Mouse (Mus musculus): Measurements from ENCODE around the gene C1galt1. TPM values are rescaled to one million over a fixed set of nuclear protein-coding genes. Genes with fewer than 3 reads are reported as not detected.

Gene C1galt1
- polyA plus RNA-seq (2014; fragmentation: Nextera tagmentation; extraction: Ambion mirVana): 5.4 and 6.1 TPM in 2 replicates

- peak within 1 kb of the TSS; percentile 82 for H3K4me3 ChIP-seq (ENCODE audit: low read depth, low read length)
- H3K27ac ChIP-seq (ENCODE audit: low read depth): peak within 1 kb of the TSS; percentile 89
- ATAC-seq (replicated peaks; ENCODE audit: low FRiP score, low TSS enrichment, low read depth) (peak; percentile 80), DNase-seq (ENCODE audit: low spot score) (peak; percentile 76)
- WGBS: under 1% methylated on average over 42 of the region's 93 CpGs
- H3K36me3 ChIP-seq (ENCODE audit: control insufficient read depth, insufficient read depth, low read length): no peaks in the 10 kb centered on the region
- H3K9me3 ChIP-seq (ENCODE audit: control insufficient read depth, low read length): no peaks in the 10 kb centered on the region
- peak within 1 kb of the TSS; percentile 68 for H3K4me2 ChIP-seq (ENCODE audit: low read length)
- peaks cover 19% of the 10 kb centered on the region; the same call in 1 of the 2 replicates for H3K4me1 ChIP-seq (replicated peaks; ENCODE audit: control insufficient read depth, insufficient read depth, low read length)
- peak within 1 kb of the TSS; percentile 90 for H3K9ac ChIP-seq (ENCODE audit: low read length)
- no peaks in the 10 kb centered on the region for H3K27me3 ChIP-seq (replicated peaks; ENCODE audit: control insufficient read depth, insufficient read depth, low read length)
These were observed at the start of gene C1galt1 for GRCm38 (mm10) chr6:7844802-7845679. Gene C1galt1, plus strand, starts transcription at chr6:7844842.

- no peaks in the 10 kb centered on the region for H3K27me3 ChIP-seq (replicated peaks; ENCODE audit: control insufficient read depth, insufficient read depth, low read length)
- H3K27ac ChIP-seq (ENCODE audit: low read depth): no peak overlapping the region
- DNase-seq (ENCODE audit: low spot score) (no peak), ATAC-seq (replicated peaks; ENCODE audit: low FRiP score, low TSS enrichment, low read depth) (no peak)
- H3K9ac ChIP-seq (ENCODE audit: low read length): no peak overlapping the region
- no peak overlapping the region for H3K4me2 ChIP-seq (ENCODE audit: low read length)
- 80% methylated on average over 6 of the region's 6 CpGs for WGBS
- no peaks in the 10 kb centered on the region for H3K9me3 ChIP-seq (ENCODE audit: control insufficient read depth, low read length)
- no peaks in the 10 kb centered on the region for H3K36me3 ChIP-seq (ENCODE audit: control insufficient read depth, insufficient read depth, low read length)
- no peak overlapping the region for H3K4me3 ChIP-seq (ENCODE audit: low read depth, low read length)
- H3K4me1 ChIP-seq (replicated peaks; ENCODE audit: control insufficient read depth, insufficient read depth, low read length): no peaks in the 10 kb centered on the region
These were observed 44.7 kb upstream of the C1galt1 start for GRCm38 (mm10) chr6:7799969-7800368.

DNA sequence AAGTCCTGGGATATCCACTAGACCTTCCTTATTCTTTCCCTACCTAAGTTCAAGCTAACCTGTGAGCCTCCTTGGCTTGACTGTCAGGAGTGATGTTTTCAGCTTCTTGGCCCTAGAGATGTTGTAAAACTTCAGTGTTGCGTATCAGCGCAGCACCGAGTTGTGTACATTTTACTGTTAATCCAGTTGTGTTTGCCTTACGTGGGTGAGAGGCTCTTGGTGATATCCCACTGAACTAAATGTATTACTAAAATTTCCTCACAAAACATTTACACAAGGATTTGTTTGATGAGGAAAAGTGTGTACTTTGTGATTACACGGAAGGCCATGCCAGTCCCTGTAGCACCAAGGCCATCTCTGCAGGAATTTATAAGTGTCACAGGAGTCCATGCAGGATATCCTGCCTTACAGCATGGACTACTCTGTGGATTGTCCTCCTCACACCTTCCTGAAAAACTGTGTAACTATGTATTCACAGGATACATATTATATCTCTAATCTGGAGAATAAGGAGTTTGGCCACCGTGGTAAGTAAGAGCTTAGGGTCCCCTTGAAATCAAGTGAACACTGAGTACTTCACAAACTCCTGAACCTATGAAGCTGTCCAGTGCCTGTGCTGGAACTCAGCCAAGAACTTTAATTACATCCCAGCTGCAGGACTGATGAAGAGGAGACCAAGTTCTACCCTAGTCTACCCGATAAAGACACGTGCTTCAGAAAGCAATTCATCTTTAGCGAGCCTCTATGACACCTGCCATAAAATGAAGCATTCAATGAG lies 40.7 kb upstream of the C1galt1 start:
- WGBS: 65% methylated on average over 9 of the region's 9 CpGs
- Histone ChIP-seq H3K27ac (ENCODE audit: low read depth) (no peak overlapping the region), H3K9ac (ENCODE audit: low read length) (no peak overlapping the region), H3K36me3 (ENCODE audit: control insufficient read depth, insufficient read depth, low read length) (no peaks in the 10 kb centered on the region), H3K9me3 (ENCODE audit: control insufficient read depth, low read length) (no peaks in the 10 kb centered on the region), H3K4me2 (ENCODE audit: low read length) (no peak overlapping the region), H3K4me3 (ENCODE audit: low read depth, low read length) (no peak overlapping the region), H3K4me1 (replicated peaks; ENCODE audit: control insufficient read depth, insufficient read depth, low read length) (no peaks in the 10 kb centered on the region), H3K27me3 (replicated peaks; ENCODE audit: control insufficient read depth, insufficient read depth, low read length) (no peaks in the 10 kb centered on the region)
- ATAC-seq (replicated peaks; ENCODE audit: low FRiP score, low TSS enrichment, low read depth) (0 out of 2 replicates have a peak, but pooled peaks have one; percentile 32), DNase-seq (ENCODE audit: low spot score) (no peak)

DNA sequence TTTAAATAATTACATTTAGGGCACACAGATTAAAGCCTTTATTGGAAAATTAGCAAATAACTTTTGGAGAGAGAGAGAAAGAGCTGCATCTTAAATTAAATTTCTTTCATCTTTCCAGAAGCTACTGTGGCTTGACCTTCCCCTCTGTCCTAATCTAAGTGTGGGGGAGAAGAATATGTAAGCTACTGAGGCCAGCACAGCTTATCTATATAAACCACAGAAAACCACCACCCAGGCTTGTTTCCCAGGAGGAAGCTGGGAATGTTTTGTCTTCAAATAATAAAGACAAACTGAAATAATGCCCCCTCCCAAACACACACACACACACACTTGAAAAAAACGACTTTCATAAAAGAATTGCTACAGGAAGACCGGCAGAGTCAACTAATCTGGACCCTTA lies 30.5 kb upstream of the C1galt1 start:
- no peaks in the 10 kb centered on the region for H3K27me3 ChIP-seq (replicated peaks; ENCODE audit: control insufficient read depth, insufficient read depth, low read length)
- H3K9me3 ChIP-seq (ENCODE audit: control insufficient read depth, low read length): no peaks in the 10 kb centered on the region
- 30% methylated on average over 2 of the region's 2 CpGs for WGBS
- H3K4me3 ChIP-seq (ENCODE audit: low read depth, low read length): no peak overlapping the region
- no peak overlapping the region for H3K27ac ChIP-seq (ENCODE audit: low read depth)
- H3K9ac ChIP-seq (ENCODE audit: low read length): no peak overlapping the region
- DNase-seq (ENCODE audit: low spot score) (no peak), ATAC-seq (replicated peaks; ENCODE audit: low FRiP score, low TSS enrichment, low read depth) (no peak)
- H3K4me1 ChIP-seq (replicated peaks; ENCODE audit: control insufficient read depth, insufficient read depth, low read length): no peaks in the 10 kb centered on the region
- H3K36me3 ChIP-seq (ENCODE audit: control insufficient read depth, insufficient read depth, low read length): no peaks in the 10 kb centered on the region
- H3K4me2 ChIP-seq (ENCODE audit: low read length): no peak overlapping the region

DNA sequence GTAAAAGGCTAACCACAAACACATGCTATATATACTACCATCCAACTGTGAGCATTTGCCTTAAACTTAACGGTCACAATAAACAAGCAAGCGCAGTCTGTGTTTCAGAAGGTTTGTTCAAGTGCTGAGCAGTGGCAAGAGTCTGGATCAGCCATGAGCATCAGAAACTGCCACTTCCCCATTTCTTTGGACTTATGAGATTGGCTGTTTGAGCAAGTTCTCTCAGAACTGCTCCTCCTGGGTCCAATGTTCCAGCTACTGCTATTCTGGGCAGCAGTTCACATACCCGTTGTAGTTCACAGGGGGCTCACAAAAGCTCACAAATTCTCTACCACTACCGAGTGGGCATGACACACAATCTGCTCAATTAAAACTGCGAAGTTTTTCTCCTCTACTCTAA lies 28.4 kb upstream of the C1galt1 start:
- 86% methylated on average over 5 of the region's 5 CpGs for WGBS
- Histone ChIP-seq H3K4me3 (ENCODE audit: low read depth, low read length) (no peak overlapping the region), H3K4me1 (replicated peaks; ENCODE audit: control insufficient read depth, insufficient read depth, low read length) (no peaks in the 10 kb centered on the region), H3K27ac (ENCODE audit: low read depth) (no peak overlapping the region), H3K4me2 (ENCODE audit: low read length) (no peak overlapping the region), H3K27me3 (replicated peaks; ENCODE audit: control insufficient read depth, insufficient read depth, low read length) (no peaks in the 10 kb centered on the region), H3K9ac (ENCODE audit: low read length) (no peak overlapping the region), H3K9me3 (ENCODE audit: control insufficient read depth, low read length) (no peaks in the 10 kb centered on the region), H3K36me3 (ENCODE audit: control insufficient read depth, insufficient read depth, low read length) (no peaks in the 10 kb centered on the region)
- no peak for ATAC-seq (replicated peaks; ENCODE audit: low FRiP score, low TSS enrichment, low read depth)
- no peak for DNase-seq (ENCODE audit: low spot score)

GRCm38 (mm10) chr6:7822688-7823087 lies 22.0 kb upstream of the C1galt1 start:
- H3K4me3 ChIP-seq (ENCODE audit: low read depth, low read length): no peak overlapping the region
- no peaks in the 10 kb centered on the region for H3K27me3 ChIP-seq (replicated peaks; ENCODE audit: control insufficient read depth, insufficient read depth, low read length)
- DNase-seq (ENCODE audit: low spot score) (no peak), ATAC-seq (replicated peaks; ENCODE audit: low FRiP score, low TSS enrichment, low read depth) (no peak)
- no peak overlapping the region for H3K4me2 ChIP-seq (ENCODE audit: low read length)
- 59% methylated on average over 6 of the region's 6 CpGs for WGBS
- H3K27ac ChIP-seq (ENCODE audit: low read depth): no peak overlapping the region
- H3K9me3 ChIP-seq (ENCODE audit: control insufficient read depth, low read length): no peaks in the 10 kb centered on the region
- H3K36me3 ChIP-seq (ENCODE audit: control insufficient read depth, insufficient read depth, low read length): no peaks in the 10 kb centered on the region
- no peak overlapping the region for H3K9ac ChIP-seq (ENCODE audit: low read length)
- no peaks in the 10 kb centered on the region for H3K4me1 ChIP-seq (replicated peaks; ENCODE audit: control insufficient read depth, insufficient read depth, low read length)

GRCm38 (mm10) chr6:7830793-7831192 lies 13.8 kb upstream of the C1galt1 start:
- Histone ChIP-seq H3K9ac (ENCODE audit: low read length) (no peak overlapping the region), H3K9me3 (ENCODE audit: control insufficient read depth, low read length) (no peaks in the 10 kb centered on the region), H3K27ac (ENCODE audit: low read depth) (no peak overlapping the region), H3K4me3 (ENCODE audit: low read depth, low read length) (no peak overlapping the region), H3K27me3 (replicated peaks; ENCODE audit: control insufficient read depth, insufficient read depth, low read length) (no peaks in the 10 kb centered on the region), H3K4me1 (replicated peaks; ENCODE audit: control insufficient read depth, insufficient read depth, low read length) (no peaks in the 10 kb centered on the region), H3K36me3 (ENCODE audit: control insufficient read depth, insufficient read depth, low read length) (no peaks in the 10 kb centered on the region), H3K4me2 (ENCODE audit: low read length) (no peak overlapping the region)
- DNase-seq (ENCODE audit: low spot score): no peak
- WGBS: 71% methylated on average over 8 of the region's 8 CpGs
- ATAC-seq (replicated peaks; ENCODE audit: low FRiP score, low TSS enrichment, low read depth): no peak

DNA sequence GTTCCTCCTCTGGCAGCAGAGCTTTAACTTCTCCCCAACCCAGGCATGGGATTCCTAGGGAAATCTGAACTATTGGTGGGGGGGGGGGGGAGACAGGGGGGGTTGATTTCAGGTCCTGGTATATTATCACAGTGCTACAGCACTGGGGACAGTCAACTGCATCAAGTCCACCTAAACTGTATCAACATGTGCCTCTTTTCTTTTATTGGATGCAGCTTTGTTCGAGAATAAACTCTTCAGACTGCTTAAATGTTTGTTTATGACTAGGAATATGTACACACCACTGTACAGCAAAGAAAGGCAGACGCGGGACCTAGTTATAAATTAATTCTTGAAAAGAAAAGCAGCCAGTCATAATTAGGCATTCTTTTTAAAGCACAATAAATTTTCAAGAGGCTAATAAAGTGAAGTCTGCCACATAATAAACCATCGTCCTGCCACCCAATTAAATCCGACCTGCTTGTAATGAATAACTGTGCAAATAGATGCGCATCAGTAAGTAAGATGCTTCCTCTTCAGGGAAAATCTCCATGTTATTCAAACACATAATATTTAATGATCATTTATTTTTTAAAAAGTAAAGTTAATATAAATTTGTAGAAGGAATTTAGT lies 12.0 kb upstream of the C1galt1 start:
- Histone ChIP-seq H3K36me3 (ENCODE audit: control insufficient read depth, insufficient read depth, low read length) (no peaks in the 10 kb centered on the region), H3K9ac (ENCODE audit: low read length) (no peak overlapping the region), H3K4me1 (replicated peaks; ENCODE audit: control insufficient read depth, insufficient read depth, low read length) (no peaks in the 10 kb centered on the region), H3K27me3 (replicated peaks; ENCODE audit: control insufficient read depth, insufficient read depth, low read length) (no peaks in the 10 kb centered on the region), H3K4me2 (ENCODE audit: low read length) (no peak overlapping the region), H3K4me3 (ENCODE audit: low read depth, low read length) (no peak overlapping the region), H3K9me3 (ENCODE audit: control insufficient read depth, low read length) (no peaks in the 10 kb centered on the region), H3K27ac (ENCODE audit: low read depth) (no peak overlapping the region)
- DNase-seq (ENCODE audit: low spot score) (no peak), ATAC-seq (replicated peaks; ENCODE audit: low FRiP score, low TSS enrichment, low read depth) (no peak)
- WGBS: 56% methylated on average over 6 of the region's 6 CpGs
